Mouse (Mus musculus) embryonic fibroblast, embryonic 13.5 days (primary cell): Measurements from ENCODE around the gene Ccdc126. TPM values are rescaled to one million over a fixed set of nuclear protein-coding genes. Genes with fewer than 3 reads are reported as not detected.

ENCODE experiments used
- H3K27ac ChIP-seq: 2 replicates; pipeline ENCODE4 v1.5.1; 2012; ENCODE audit warnings: low read length, control low read depth, inconsistent platforms; ENCODE audit not compliant: insufficient read depth
- H3K4me1 ChIP-seq: 2 replicates; pipeline ENCODE4 v1.6.1; 2011; ENCODE audit warnings: low read length; ENCODE audit not compliant: control insufficient read depth, insufficient read depth
- H3K4me3 ChIP-seq: 2 replicates; pipeline ENCODE4 v1.5.1; 2011; ENCODE audit warnings: mild to moderate bottlenecking, control low read depth, low read length; ENCODE audit not compliant: insufficient read depth
- CTCF ChIP-seq: IDR thresholded peaks from 2 replicates; pipeline ENCODE4 v1.5.1; 2011; ENCODE audit warnings: mild to moderate bottlenecking, control low read depth, low read length, moderate library complexity, borderline replicate concordance; ENCODE audit not compliant: insufficient read depth
- POLR2A ChIP-seq: IDR thresholded peaks from 2 replicates; pipeline ENCODE4 v1.6.1; 2011; ENCODE audit warnings: low read depth, mild to moderate bottlenecking, control low read depth, low read length, moderate library complexity
- polyA plus RNA-seq: library from polyadenylated mRNA; stranded (reverse); fragments of >200 nt; gene quantifications from 2 replicates; pipeline ENCODE4 v1.2.4, GENCODE M21; 2011; ENCODE audit warnings: low read depth; ENCODE audit not compliant: missing spikeins, insufficient read length

The Ccdc126 gene
- polyA plus RNA-seq, 1 experiment, result 9.5 TPM

DNA sequence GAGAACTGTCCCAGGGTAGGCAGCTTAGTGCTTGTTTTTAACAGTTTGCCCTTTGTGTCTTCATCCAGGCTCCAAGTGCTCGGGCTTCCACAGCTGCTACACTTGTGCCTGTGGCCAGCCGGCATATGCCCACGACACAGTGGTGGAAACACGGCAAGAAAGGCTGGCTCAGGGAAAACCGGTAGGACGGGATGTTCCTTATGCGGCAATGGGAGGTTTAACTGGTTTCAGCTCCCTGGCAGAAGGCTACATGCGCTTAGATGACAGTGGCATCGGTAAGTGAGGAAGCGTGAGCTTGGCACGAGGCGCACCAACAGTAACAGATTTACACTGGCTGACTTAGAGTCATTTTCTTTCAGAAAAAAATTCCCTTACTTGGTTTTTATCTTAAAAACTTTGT is 59.3 kb downstream of the Ccdc126 start:
- Histone ChIP-seq H3K27ac (no peak overlapping the region), H3K4me3 (no peak overlapping the region)
- no peak for TF ChIP-seq POLR2A
- TF ChIP-seq CTCF, result no peak

More for the DNA sequence above, 59.3 kb downstream of the Ccdc126 start:
- H3K4me1 ChIP-seq, result no peaks in the 10 kb centered on the region

Other genes with a start within 250 kb of the Ccdc126 start
- gene Malsu1, start 245.5 kb upstream of the Ccdc126 start, polyA plus RNA-seq, result 26.8 and 33.4 TPM in 2 replicates
- gene Igf2bp3, start 104.3 kb upstream of the Ccdc126 start, polyA plus RNA-seq, result 31.1 and 33.8 TPM in 2 replicates
- 154 and 162 TPM in 2 replicates for gene Tra2a, start 55.2 kb upstream of the Ccdc126 start, polyA plus RNA-seq
- gene Fam221a, start 48.5 kb downstream of the Ccdc126 start, polyA plus RNA-seq, result 2.9 and 6.9 TPM in 2 replicates
- not detected in 2 replicates for gene Stk31, start 76.3 kb downstream of the Ccdc126 start, polyA plus RNA-seq